Mouse (Mus musculus): ENCODE measurements around the gene Epm2a. TPM values are rescaled to one million over a fixed set of nuclear protein-coding genes. Genes with fewer than 3 reads are reported as not detected.

Epm2a gene
- polyA plus RNA-seq, 1 experiment from 2014 or later: 0.76 TPM

- Histone ChIP-seq H3K4me2 (replicated peaks; ENCODE audit: low read depth, low read length) (no peak overlapping the region), H3K36me3 (ENCODE audit: control insufficient read depth, insufficient read depth, low read length) (no peaks in the 10 kb centered on the region), H3K4me3 (ENCODE audit: low read length) (no peak overlapping the region), H3K9ac (ENCODE audit: low read depth, low read length) (no peak overlapping the region), H3K9me3 (ENCODE audit: control insufficient read depth, low read length) (no peaks in the 10 kb centered on the region), H3K4me1 (ENCODE audit: control insufficient read depth, insufficient read depth, low read length) (no peaks in the 10 kb centered on the region), H3K27me3 (ENCODE audit: control insufficient read depth, insufficient read depth, low read length) (no peaks in the 10 kb centered on the region), H3K27ac (ENCODE audit: low read depth, low read length) (no peak overlapping the region)
- no peak for ATAC-seq (ENCODE audit: low FRiP score, low TSS enrichment)
- 22% methylated on average over 1 of the region's 1 CpGs for WGBS
Measured at GRCm38 (mm10) chr10:11457445-11457844, 114.2 kb downstream of the Epm2a start.

- H3K4me3 ChIP-seq (ENCODE audit: low read length): no peak overlapping the region
- no peak overlapping the region for H3K4me2 ChIP-seq (replicated peaks; ENCODE audit: low read depth, low read length)
- H3K27ac ChIP-seq (ENCODE audit: low read depth, low read length): no peak overlapping the region
- H3K9me3 ChIP-seq (ENCODE audit: control insufficient read depth, low read length): peaks cover 11% of the 10 kb centered on the region
- no peaks in the 10 kb centered on the region for H3K27me3 ChIP-seq (ENCODE audit: control insufficient read depth, insufficient read depth, low read length)
- H3K9ac ChIP-seq (ENCODE audit: low read depth, low read length): no peak overlapping the region
- H3K4me1 ChIP-seq (ENCODE audit: control insufficient read depth, insufficient read depth, low read length): no peaks in the 10 kb centered on the region
- ATAC-seq (ENCODE audit: low FRiP score, low TSS enrichment): peak; percentile 100
- no peaks in the 10 kb centered on the region for H3K36me3 ChIP-seq (ENCODE audit: control insufficient read depth, insufficient read depth, low read length)
- 55% methylated on average over 28 of the region's 28 CpGs for WGBS
Measured at GRCm38 (mm10) chr10:11491956-11492355, 148.8 kb downstream of the Epm2a start.

Other genes with a start within 250 kb of the Epm2a start
- gene Shprh, start 194.0 kb upstream of the Epm2a start, polyA plus RNA-seq (2014; fragmentation: Nextera tagmentation; extraction: Ambion mirVana): 18.0 and 27.2 TPM in 2 replicates
- gene Fbxo30, start 62.1 kb upstream of the Epm2a start, polyA plus RNA-seq (2014; fragmentation: Nextera tagmentation; extraction: Ambion mirVana): 13.6 and 30.4 TPM in 2 replicates